Mouse (Mus musculus): ENCODE results near the gene Foxa3. TPM values are rescaled to one million over a fixed set of nuclear protein-coding genes. Genes with fewer than 3 reads are reported as not detected.

Foxa3 gene
- polyA plus RNA-seq, 1 experiment from 2014 or later = 0.09 TPM

Other genes starting within 250 kb of the Foxa3 start
- gene Psg19, start 225.0 kb downstream of the Foxa3 start, polyA plus RNA-seq (2016; fragmentation: Nextera tagmentation; extraction: Ambion mirVana) = not detected in 2 replicates
- not detected in 2 replicates for gene Psg17, start 201.9 kb downstream of the Foxa3 start, polyA plus RNA-seq (2016; fragmentation: Nextera tagmentation; extraction: Ambion mirVana)
- 0.10 and 0.34 TPM in 2 replicates for gene Mill2, start 183.6 kb downstream of the Foxa3 start, polyA plus RNA-seq (2016; fragmentation: Nextera tagmentation; extraction: Ambion mirVana)
- 3.9 and 4.7 TPM in 2 replicates for gene Pglyrp1, start 152.2 kb downstream of the Foxa3 start, polyA plus RNA-seq (2016; fragmentation: Nextera tagmentation; extraction: Ambion mirVana)
- gene Ccdc61, start 113.1 kb downstream of the Foxa3 start, polyA plus RNA-seq (2016; fragmentation: Nextera tagmentation; extraction: Ambion mirVana) = 32.9 and 34.0 TPM in 2 replicates
- 12.1 and 12.6 TPM in 2 replicates for gene Nova2, start 97.7 kb downstream of the Foxa3 start, polyA plus RNA-seq (2016; fragmentation: Nextera tagmentation; extraction: Ambion mirVana)
- gene Nanos2, start 36.1 kb downstream of the Foxa3 start, polyA plus RNA-seq (2016; fragmentation: Nextera tagmentation; extraction: Ambion mirVana) = 0.24 and 0.72 TPM in 2 replicates
- 6.1 and 7.0 TPM in 2 replicates for gene Mypop, start 32.3 kb downstream of the Foxa3 start, polyA plus RNA-seq (2016; fragmentation: Nextera tagmentation; extraction: Ambion mirVana)
- 41.6 and 45.2 TPM in 2 replicates for gene Irf2bp1, start 19.5 kb downstream of the Foxa3 start, polyA plus RNA-seq (2016; fragmentation: Nextera tagmentation; extraction: Ambion mirVana)
- 46.9 and 47.3 TPM in 2 replicates for gene Sympk, start 839 bp upstream of the Foxa3 start, polyA plus RNA-seq (2016; fragmentation: Nextera tagmentation; extraction: Ambion mirVana)
- not detected in 2 replicates for gene Rsph6a, start 31.2 kb upstream of the Foxa3 start, polyA plus RNA-seq (2016; fragmentation: Nextera tagmentation; extraction: Ambion mirVana)
- 29.6 and 30.7 TPM in 2 replicates for gene Dmwd, start 52.7 kb upstream of the Foxa3 start, polyA plus RNA-seq (2016; fragmentation: Nextera tagmentation; extraction: Ambion mirVana)
- gene Dmpk, start 60.3 kb upstream of the Foxa3 start, polyA plus RNA-seq (2016; fragmentation: Nextera tagmentation; extraction: Ambion mirVana) = 13.7 and 18.2 TPM in 2 replicates
- gene Six5, start 71.1 kb upstream of the Foxa3 start, polyA plus RNA-seq (2016; fragmentation: Nextera tagmentation; extraction: Ambion mirVana) = 4.5 and 5.2 TPM in 2 replicates
- 1.0 and 1.1 TPM in 2 replicates for gene Gm4969, start 94.8 kb upstream of the Foxa3 start, polyA plus RNA-seq (2016; fragmentation: Nextera tagmentation; extraction: Ambion mirVana)
- gene Fbxo46, start 96.3 kb upstream of the Foxa3 start, polyA plus RNA-seq (2016; fragmentation: Nextera tagmentation; extraction: Ambion mirVana) = 18.3 and 19.9 TPM in 2 replicates
- 19.5 and 20.9 TPM in 2 replicates for gene Qpctl, start 125.8 kb upstream of the Foxa3 start, polyA plus RNA-seq (2016; fragmentation: Nextera tagmentation; extraction: Ambion mirVana)
- 124 and 133 TPM in 2 replicates for gene Snrpd2, start 126.2 kb upstream of the Foxa3 start, polyA plus RNA-seq (2016; fragmentation: Nextera tagmentation; extraction: Ambion mirVana)
- gene Gipr, start 142.6 kb upstream of the Foxa3 start, polyA plus RNA-seq (2016; fragmentation: Nextera tagmentation; extraction: Ambion mirVana) = 1.1 and 1.8 TPM in 2 replicates
- 5.1 and 6.6 TPM in 2 replicates for gene Eml2, start 152.9 kb upstream of the Foxa3 start, polyA plus RNA-seq (2016; fragmentation: Nextera tagmentation; extraction: Ambion mirVana)
- 1.9 and 2.3 TPM in 2 replicates for gene Gpr4, start 189.0 kb upstream of the Foxa3 start, polyA plus RNA-seq (2016; fragmentation: Nextera tagmentation; extraction: Ambion mirVana)
- 42.1 and 43.9 TPM in 2 replicates for gene Opa3, start 204.8 kb upstream of the Foxa3 start, polyA plus RNA-seq (2016; fragmentation: Nextera tagmentation; extraction: Ambion mirVana)
- gene Vasp, start 248.3 kb upstream of the Foxa3 start, polyA plus RNA-seq (2016; fragmentation: Nextera tagmentation; extraction: Ambion mirVana) = 53.4 and 56.3 TPM in 2 replicates

Data from neural tube, embryonic 12.5 days (tissue).